Mouse (Mus musculus): Measurements from ENCODE around the gene Sgsm3. TPM values are rescaled to one million over a fixed set of nuclear protein-coding genes. Genes with fewer than 3 reads are reported as not detected.
A peak's percentile ranks its signal among the peaks of the same experiment; 100 is the strongest.

Sgsm3 gene
- polyA plus RNA-seq, 1 experiment from 2014 or later = 27.1 TPM

GRCm38 (mm10) chr15:81008689-81009123, 31.1 kb downstream of the Sgsm3 start:
- no peaks in the 10 kb centered on the region for H3K27me3 ChIP-seq
- ATAC-seq (ENCODE audit: insufficient number of reproducible peaks, insufficient read depth, low FRiP score, low TSS enrichment, low read depth) = no peak
- H3K4me2 ChIP-seq = no peak overlapping the region
- H3K4me3 ChIP-seq (replicated peaks) = no peak overlapping the region
- no peak overlapping the region for H3K27ac ChIP-seq
- H3K9me3 ChIP-seq = no peaks in the 10 kb centered on the region
- H3K4me1 ChIP-seq (replicated peaks) = no peaks in the 10 kb centered on the region
- H3K9ac ChIP-seq (replicated peaks) = no peak overlapping the region
- H3K36me3 ChIP-seq = peaks cover 70% of the 10 kb centered on the region
- 61% methylated on average over 10 of the region's 10 CpGs for WGBS

- Histone ChIP-seq H3K27ac (no peak overlapping the region), H3K9ac (replicated peaks) (no peak overlapping the region), H3K36me3 (peaks cover 81% of the 10 kb centered on the region), H3K4me3 (replicated peaks) (no peak overlapping the region), H3K9me3 (no peaks in the 10 kb centered on the region), H3K27me3 (no peaks in the 10 kb centered on the region), H3K4me1 (replicated peaks) (no peaks in the 10 kb centered on the region), H3K4me2 (no peak overlapping the region)
- ATAC-seq (ENCODE audit: insufficient number of reproducible peaks, insufficient read depth, low FRiP score, low TSS enrichment, low read depth) = no peak
- 70% methylated on average over 7 of the region's 7 CpGs for WGBS
Observed at GRCm38 (mm10) chr15:81010114-81010513, 32.5 kb downstream of the Sgsm3 start.

- Histone ChIP-seq H3K9ac (replicated peaks) (no peak overlapping the region; the same call in 1 of the 2 replicates), H3K36me3 (peaks cover 90% of the 10 kb centered on the region), H3K27ac (no peak overlapping the region), H3K4me3 (replicated peaks) (no peak overlapping the region), H3K27me3 (no peaks in the 10 kb centered on the region), H3K4me2 (no peak overlapping the region), H3K4me1 (replicated peaks) (no peaks in the 10 kb centered on the region), H3K9me3 (no peaks in the 10 kb centered on the region)
- WGBS = 57% methylated on average over 3 of the region's 3 CpGs
- no peak for ATAC-seq (ENCODE audit: insufficient number of reproducible peaks, insufficient read depth, low FRiP score, low TSS enrichment, low read depth)
Observed at GRCm38 (mm10) chr15:81011523-81011922, 34.0 kb downstream of the Sgsm3 start.

- ATAC-seq (ENCODE audit: insufficient number of reproducible peaks, insufficient read depth, low FRiP score, low TSS enrichment, low read depth) = no peak
- no peak overlapping the region for H3K27ac ChIP-seq
- H3K4me2 ChIP-seq = no peak overlapping the region
- H3K9ac ChIP-seq (replicated peaks) = no peak overlapping the region
- no peaks in the 10 kb centered on the region for H3K4me1 ChIP-seq (replicated peaks)
- no peak overlapping the region for H3K4me3 ChIP-seq (replicated peaks)
- H3K9me3 ChIP-seq = no peaks in the 10 kb centered on the region
- H3K27me3 ChIP-seq = no peaks in the 10 kb centered on the region
- WGBS = 86% methylated on average over 4 of the region's 4 CpGs
- H3K36me3 ChIP-seq = peaks cover 92% of the 10 kb centered on the region
Observed at GRCm38 (mm10) chr15:81012359-81012758, 34.8 kb downstream of the Sgsm3 start.

- H3K4me3 ChIP-seq (replicated peaks) = no peak overlapping the region
- H3K27ac ChIP-seq = no peak overlapping the region
- no peak overlapping the region for H3K9ac ChIP-seq (replicated peaks)
- no peaks in the 10 kb centered on the region for H3K4me1 ChIP-seq (replicated peaks)
- H3K4me2 ChIP-seq = no peak overlapping the region
- 85% methylated on average over 7 of the region's 7 CpGs for WGBS
- peaks cover 97% of the 10 kb centered on the region for H3K36me3 ChIP-seq
- no peaks in the 10 kb centered on the region for H3K27me3 ChIP-seq
- no peak for ATAC-seq (ENCODE audit: insufficient number of reproducible peaks, insufficient read depth, low FRiP score, low TSS enrichment, low read depth)
- H3K9me3 ChIP-seq = no peaks in the 10 kb centered on the region
Observed at GRCm38 (mm10) chr15:81013186-81013585, 35.6 kb downstream of the Sgsm3 start.

- H3K9ac ChIP-seq (replicated peaks) = no peak overlapping the region
- no peak overlapping the region for H3K27ac ChIP-seq
- ATAC-seq (ENCODE audit: insufficient number of reproducible peaks, insufficient read depth, low FRiP score, low TSS enrichment, low read depth) = no peak
- no peak overlapping the region for H3K4me3 ChIP-seq (replicated peaks)
- H3K27me3 ChIP-seq = no peaks in the 10 kb centered on the region
- WGBS = 90% methylated on average over 5 of the region's 5 CpGs
- no peak overlapping the region for H3K4me2 ChIP-seq
- no peaks in the 10 kb centered on the region for H3K9me3 ChIP-seq
- H3K36me3 ChIP-seq = peaks cover 99% of the 10 kb centered on the region
- no peaks in the 10 kb centered on the region for H3K4me1 ChIP-seq (replicated peaks)
Observed at GRCm38 (mm10) chr15:81015068-81015744, 37.6 kb downstream of the Sgsm3 start.

- Histone ChIP-seq H3K4me2 (no peak overlapping the region), H3K4me3 (replicated peaks) (no peak overlapping the region), H3K27me3 (no peaks in the 10 kb centered on the region), H3K9me3 (no peaks in the 10 kb centered on the region), H3K4me1 (replicated peaks) (no peaks in the 10 kb centered on the region), H3K36me3 (peaks cover 99% of the 10 kb centered on the region), H3K27ac (no peak overlapping the region), H3K9ac (replicated peaks) (no peak overlapping the region)
- 91% methylated on average over 10 of the region's 10 CpGs for WGBS
- no peak for ATAC-seq (ENCODE audit: insufficient number of reproducible peaks, insufficient read depth, low FRiP score, low TSS enrichment, low read depth)
Observed at GRCm38 (mm10) chr15:81016488-81016887, 38.9 kb downstream of the Sgsm3 start.

GRCm38 (mm10) chr15:81017308-81017707, 39.7 kb downstream of the Sgsm3 start:
- no peak overlapping the region for H3K4me2 ChIP-seq
- H3K27ac ChIP-seq = no peak overlapping the region
- no peaks in the 10 kb centered on the region for H3K27me3 ChIP-seq
- WGBS = 88% methylated on average over 7 of the region's 7 CpGs
- ATAC-seq (ENCODE audit: insufficient number of reproducible peaks, insufficient read depth, low FRiP score, low TSS enrichment, low read depth) = no peak
- no peaks in the 10 kb centered on the region for H3K9me3 ChIP-seq
- H3K36me3 ChIP-seq = peaks cover 99% of the 10 kb centered on the region
- no peak overlapping the region for H3K9ac ChIP-seq (replicated peaks)
- H3K4me3 ChIP-seq (replicated peaks) = no peak overlapping the region
- no peaks in the 10 kb centered on the region for H3K4me1 ChIP-seq (replicated peaks)

GRCm38 (mm10) chr15:81021377-81021776, 43.8 kb downstream of the Sgsm3 start:
- H3K36me3 ChIP-seq = peaks cover 69% of the 10 kb centered on the region
- no peak for ATAC-seq (ENCODE audit: insufficient number of reproducible peaks, insufficient read depth, low FRiP score, low TSS enrichment, low read depth)

GRCm38 (mm10) chr15:81022437-81022836, 44.9 kb downstream of the Sgsm3 start:
- H3K36me3 ChIP-seq = peaks cover 58% of the 10 kb centered on the region
- ATAC-seq (ENCODE audit: insufficient number of reproducible peaks, insufficient read depth, low FRiP score, low TSS enrichment, low read depth) = no peak
- 80% methylated on average over 7 of the region's 7 CpGs for WGBS

More at GRCm38 (mm10) chr15:81021377-81021776, 43.8 kb downstream of the Sgsm3 start:
- Histone ChIP-seq H3K9me3 (no peaks in the 10 kb centered on the region), H3K27ac (no peak overlapping the region), H3K4me1 (replicated peaks) (peaks cover 7% of the 10 kb centered on the region), H3K4me2 (no peak overlapping the region), H3K27me3 (no peaks in the 10 kb centered on the region), H3K4me3 (replicated peaks) (no peak overlapping the region), H3K9ac (replicated peaks) (no peak overlapping the region)
- WGBS = 85% methylated on average over 6 of the region's 6 CpGs

GRCm38 (mm10) chr15:81023842-81024241, 46.3 kb downstream of the Sgsm3 start:
- peaks cover 21% of the 10 kb centered on the region for H3K4me1 ChIP-seq (replicated peaks)
- ATAC-seq (ENCODE audit: insufficient number of reproducible peaks, insufficient read depth, low FRiP score, low TSS enrichment, low read depth) = no peak
- 92% methylated on average over 9 of the region's 9 CpGs for WGBS

More at GRCm38 (mm10) chr15:81022437-81022836, 44.9 kb downstream of the Sgsm3 start:
- no peaks in the 10 kb centered on the region for H3K27me3 ChIP-seq
- H3K9ac ChIP-seq (replicated peaks) = no peak overlapping the region
- no peaks in the 10 kb centered on the region for H3K9me3 ChIP-seq
- H3K4me1 ChIP-seq (replicated peaks) = peaks cover 16% of the 10 kb centered on the region
- H3K4me3 ChIP-seq (replicated peaks) = no peak overlapping the region
- no peak overlapping the region for H3K4me2 ChIP-seq
- H3K27ac ChIP-seq = no peak overlapping the region

GRCm38 (mm10) chr15:81026901-81027300, 49.3 kb downstream of the Sgsm3 start:
- WGBS = 74% methylated on average over 5 of the region's 5 CpGs

More at GRCm38 (mm10) chr15:81023842-81024241, 46.3 kb downstream of the Sgsm3 start:
- Histone ChIP-seq H3K9me3 (no peaks in the 10 kb centered on the region), H3K36me3 (peaks cover 44% of the 10 kb centered on the region), H3K27ac (no peak overlapping the region), H3K4me2 (no peak overlapping the region), H3K27me3 (no peaks in the 10 kb centered on the region), H3K4me3 (replicated peaks) (no peak overlapping the region), H3K9ac (replicated peaks) (no peak overlapping the region)

More at GRCm38 (mm10) chr15:81026901-81027300, 49.3 kb downstream of the Sgsm3 start:
- no peak for ATAC-seq (ENCODE audit: insufficient number of reproducible peaks, insufficient read depth, low FRiP score, low TSS enrichment, low read depth)
- Histone ChIP-seq H3K4me1 (replicated peaks) (peaks cover 21% of the 10 kb centered on the region), H3K27ac (peak overlapping the region; percentile 50; the same call in 1 of the 2 replicates), H3K4me3 (replicated peaks) (no peak overlapping the region), H3K36me3 (peaks cover 14% of the 10 kb centered on the region), H3K4me2 (no peak overlapping the region), H3K9me3 (no peaks in the 10 kb centered on the region), H3K9ac (replicated peaks) (no peak overlapping the region), H3K27me3 (no peaks in the 10 kb centered on the region)

Measured in limb, embryonic 12.5 days (tissue).